Mouse (Mus musculus): Measurements from ENCODE around the gene Polr2a. TPM values are rescaled to one million over a fixed set of nuclear protein-coding genes. Genes with fewer than 3 reads are reported as not detected.
"Not testable (repeated sequence)": the region's sequence is repeated elsewhere in the genome, so short reads cannot be mapped to it uniquely, and the experiment has no call there.

The Polr2a gene
- polyA plus RNA-seq, 1 experiment = 16.5 TPM

GRCm38 (mm10) chr11:69751635-69752034, 6.8 kb downstream of the Polr2a start:
- Histone ChIP-seq H3K4me3 (ENCODE audit: insufficient read depth, low read depth, low read length) (no peak overlapping the region), H3K27ac (replicated peaks; ENCODE audit: low read depth, low read length) (no peak overlapping the region), H3K4me1 (ENCODE audit: control insufficient read depth, insufficient read depth, insufficient read length, low read length) (0 out of 2 replicates have a peak, but pooled peaks cover 3% of the 10 kb centered on the region)

DNA sequence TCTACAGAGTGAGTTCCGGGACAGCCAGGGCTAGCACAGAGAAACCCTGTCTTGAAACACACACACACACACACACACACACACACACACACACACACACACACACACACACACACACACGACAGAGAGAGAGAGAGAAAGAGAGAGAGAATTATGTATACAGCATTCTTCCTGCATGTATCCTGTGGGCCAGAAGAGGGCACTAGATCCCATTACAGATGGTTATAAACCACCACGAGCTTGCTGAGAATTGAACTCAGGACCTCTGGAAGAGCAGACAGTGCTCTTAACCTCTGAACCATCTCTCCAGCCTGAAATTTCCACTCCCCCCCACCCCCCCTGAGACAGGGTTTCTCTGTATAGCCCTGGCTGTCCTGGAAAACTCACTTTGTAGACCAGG, 27.0 kb downstream of the Polr2a start:
- not testable (repeated sequence) for H3K4me3 ChIP-seq (ENCODE audit: insufficient read depth, low read depth, low read length); H3K4me1 ChIP-seq (ENCODE audit: control insufficient read depth, insufficient read depth, insufficient read length, low read length); H3K27ac ChIP-seq (replicated peaks; ENCODE audit: low read depth, low read length)

DNA sequence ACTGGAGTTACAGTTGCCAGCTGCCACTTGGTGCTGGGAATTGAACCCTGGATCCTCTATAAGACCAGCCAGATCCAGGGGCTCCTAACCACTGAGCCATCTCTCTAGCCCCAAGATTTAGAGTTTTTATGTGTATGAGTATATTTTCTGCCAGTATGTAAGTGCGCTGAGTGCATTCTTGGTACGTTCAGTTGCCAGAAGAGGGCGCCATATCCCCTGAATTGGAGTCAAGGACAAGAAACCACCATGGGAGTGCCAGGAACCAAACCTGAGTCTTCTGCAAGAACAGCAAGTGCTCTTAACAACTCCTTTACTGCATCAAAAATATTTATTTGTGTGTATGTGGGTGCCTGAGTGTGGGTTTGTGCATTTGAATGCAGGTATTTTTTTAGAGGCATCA, 29.4 kb downstream of the Polr2a start:
- Histone ChIP-seq H3K27ac (replicated peaks; ENCODE audit: low read depth, low read length) (no peak overlapping the region), H3K4me1 (ENCODE audit: control insufficient read depth, insufficient read depth, insufficient read length, low read length) (no peaks in the 10 kb centered on the region; the same call in 1 of the 2 replicates), H3K4me3 (ENCODE audit: insufficient read depth, low read depth, low read length) (no peak overlapping the region)

DNA sequence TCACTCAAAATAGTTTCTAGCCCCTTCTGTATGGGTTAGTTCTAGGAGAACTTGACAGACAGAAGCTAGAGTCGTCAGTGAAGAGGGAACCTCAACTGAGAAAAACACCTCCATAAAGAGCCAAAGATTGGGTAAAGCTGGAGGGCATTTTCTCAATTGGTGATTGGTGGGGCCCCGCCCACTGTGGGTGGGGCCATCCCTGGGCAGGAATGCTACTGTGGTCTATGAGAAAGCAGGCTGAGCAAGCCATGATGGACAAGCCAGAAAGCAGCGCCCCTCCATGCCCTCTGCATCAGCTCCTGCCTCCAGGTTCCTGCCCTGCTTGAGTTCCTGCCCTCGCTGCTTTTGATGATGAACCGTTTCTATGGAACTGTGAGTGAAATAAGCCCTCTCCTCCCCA, 32.5 kb downstream of the Polr2a start:
- H3K27ac ChIP-seq (replicated peaks; ENCODE audit: low read depth, low read length) = no peak overlapping the region
- no peaks in the 10 kb centered on the region; the same call in 1 of the 2 replicates for H3K4me1 ChIP-seq (ENCODE audit: control insufficient read depth, insufficient read depth, insufficient read length, low read length)
- H3K4me3 ChIP-seq (ENCODE audit: insufficient read depth, low read depth, low read length) = no peak overlapping the region

- Histone ChIP-seq H3K4me3 (ENCODE audit: insufficient read depth, low read depth, low read length) (no peak overlapping the region), H3K27ac (replicated peaks; ENCODE audit: low read depth, low read length) (no peak overlapping the region), H3K4me1 (ENCODE audit: control insufficient read depth, insufficient read depth, insufficient read length, low read length) (no peaks in the 10 kb centered on the region)
Measured at GRCm38 (mm10) chr11:69723074-69723473, 35.4 kb downstream of the Polr2a start.

- no peaks in the 10 kb centered on the region for H3K4me1 ChIP-seq (ENCODE audit: control insufficient read depth, insufficient read depth, insufficient read length, low read length)
- no peak overlapping the region for H3K27ac ChIP-seq (replicated peaks; ENCODE audit: low read depth, low read length)
- H3K4me3 ChIP-seq (ENCODE audit: insufficient read depth, low read depth, low read length) = no peak overlapping the region
Measured at GRCm38 (mm10) chr11:69720852-69721251, 37.6 kb downstream of the Polr2a start.

DNA sequence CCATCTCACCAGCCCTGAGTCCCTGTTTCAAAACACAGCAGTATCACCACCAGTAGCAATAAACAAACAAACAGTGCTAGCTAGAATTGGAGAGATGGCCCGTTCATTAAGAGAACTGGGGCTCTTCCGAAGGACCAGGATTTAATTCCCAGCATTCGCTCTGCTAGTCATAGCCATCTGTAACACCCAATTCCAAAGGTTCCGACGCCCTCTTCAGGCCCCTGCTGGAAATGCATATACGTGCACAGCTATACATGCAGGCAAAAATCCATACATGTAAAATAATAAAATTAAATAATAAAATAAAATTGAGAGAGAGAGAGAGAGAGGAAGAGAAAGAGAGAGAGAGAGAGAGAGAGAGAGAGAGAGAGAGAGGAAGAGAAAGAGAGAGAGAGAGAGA, 39.0 kb downstream of the Polr2a start:
- no peak overlapping the region for H3K4me3 ChIP-seq (ENCODE audit: insufficient read depth, low read depth, low read length)
- H3K4me1 ChIP-seq (ENCODE audit: control insufficient read depth, insufficient read depth, insufficient read length, low read length) = no peaks in the 10 kb centered on the region
- H3K27ac ChIP-seq (replicated peaks; ENCODE audit: low read depth, low read length) = no peak overlapping the region

DNA sequence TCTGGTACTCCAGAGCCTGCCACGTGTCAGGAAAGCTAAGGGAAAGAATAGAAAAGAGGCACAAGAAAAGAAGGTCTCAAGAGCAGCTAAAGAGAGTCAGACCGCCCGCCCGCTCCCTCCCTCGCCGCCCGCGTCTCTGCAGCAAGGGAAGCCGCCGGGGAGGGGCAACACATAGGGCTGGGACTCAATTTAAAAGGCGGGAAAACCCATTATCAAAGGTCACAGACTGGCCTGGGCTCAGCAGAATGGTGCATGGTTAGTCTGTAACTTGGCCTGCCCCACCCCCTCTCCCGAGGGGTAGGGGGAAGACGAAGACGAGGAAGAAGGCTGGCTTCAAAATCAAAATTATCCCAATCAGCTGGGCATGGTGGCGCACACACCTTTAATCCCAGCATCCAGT, 39.8 kb downstream of the Polr2a start:
- no peak overlapping the region for H3K4me3 ChIP-seq (ENCODE audit: insufficient read depth, low read depth, low read length)
- no peak overlapping the region for H3K27ac ChIP-seq (replicated peaks; ENCODE audit: low read depth, low read length)
- no peaks in the 10 kb centered on the region for H3K4me1 ChIP-seq (ENCODE audit: control insufficient read depth, insufficient read depth, insufficient read length, low read length)

GRCm38 (mm10) chr11:69716953-69717352, 41.5 kb downstream of the Polr2a start:
- Histone ChIP-seq H3K4me1 (ENCODE audit: control insufficient read depth, insufficient read depth, insufficient read length, low read length) (no peaks in the 10 kb centered on the region), H3K4me3 (ENCODE audit: insufficient read depth, low read depth, low read length) (no peak overlapping the region), H3K27ac (replicated peaks; ENCODE audit: low read depth, low read length) (no peak overlapping the region)

- Histone ChIP-seq H3K4me1 (ENCODE audit: control insufficient read depth, insufficient read depth, insufficient read length, low read length) (no peaks in the 10 kb centered on the region), H3K4me3 (ENCODE audit: insufficient read depth, low read depth, low read length) (no peak overlapping the region), H3K27ac (replicated peaks; ENCODE audit: low read depth, low read length) (no peak overlapping the region)
Measured at GRCm38 (mm10) chr11:69715929-69716328, 42.5 kb downstream of the Polr2a start.

DNA sequence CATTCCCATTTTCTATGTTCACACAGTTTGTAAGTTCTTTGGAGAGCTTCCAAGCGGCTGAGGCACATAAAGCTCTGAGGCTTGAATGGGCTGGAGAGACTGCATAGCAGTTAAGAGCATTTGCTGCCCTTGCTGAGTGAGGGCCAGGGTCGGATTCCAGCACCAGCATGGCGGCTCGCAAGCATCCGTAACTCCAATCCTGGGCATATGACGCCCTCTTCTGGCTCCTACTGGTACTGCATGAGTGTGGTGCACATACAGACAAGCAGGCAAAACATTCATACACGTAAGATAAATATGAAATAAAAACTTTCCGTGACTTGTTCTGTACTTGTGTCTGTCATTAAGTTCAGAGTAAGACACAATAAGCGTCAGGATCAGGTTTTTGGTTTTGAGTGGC, 43.0 kb downstream of the Polr2a start:
- no peak overlapping the region for H3K27ac ChIP-seq (replicated peaks; ENCODE audit: low read depth, low read length)

GRCm38 (mm10) chr11:69714636-69715329, 43.7 kb downstream of the Polr2a start:
- Histone ChIP-seq H3K27ac (replicated peaks; ENCODE audit: low read depth, low read length) (no peak overlapping the region), H3K4me1 (ENCODE audit: control insufficient read depth, insufficient read depth, insufficient read length, low read length) (no peaks in the 10 kb centered on the region), H3K4me3 (ENCODE audit: insufficient read depth, low read depth, low read length) (no peak overlapping the region)

More for the DNA sequence above, 43.0 kb downstream of the Polr2a start:
- H3K4me3 ChIP-seq (ENCODE audit: insufficient read depth, low read depth, low read length) = no peak overlapping the region
- no peaks in the 10 kb centered on the region for H3K4me1 ChIP-seq (ENCODE audit: control insufficient read depth, insufficient read depth, insufficient read length, low read length)

- H3K4me3 ChIP-seq (ENCODE audit: insufficient read depth, low read depth, low read length) = no peak overlapping the region
- H3K4me1 ChIP-seq (ENCODE audit: control insufficient read depth, insufficient read depth, insufficient read length, low read length) = no peaks in the 10 kb centered on the region
- no peak overlapping the region for H3K27ac ChIP-seq (replicated peaks; ENCODE audit: low read depth, low read length)
Measured at GRCm38 (mm10) chr11:69712954-69713672, 45.3 kb downstream of the Polr2a start.

- H3K4me1 ChIP-seq (ENCODE audit: control insufficient read depth, insufficient read depth, insufficient read length, low read length) = no peaks in the 10 kb centered on the region
- no peak overlapping the region for H3K4me3 ChIP-seq (ENCODE audit: insufficient read depth, low read depth, low read length)
- H3K27ac ChIP-seq (replicated peaks; ENCODE audit: low read depth, low read length) = no peak overlapping the region
Measured at GRCm38 (mm10) chr11:69711082-69711481, 47.4 kb downstream of the Polr2a start.

DNA sequence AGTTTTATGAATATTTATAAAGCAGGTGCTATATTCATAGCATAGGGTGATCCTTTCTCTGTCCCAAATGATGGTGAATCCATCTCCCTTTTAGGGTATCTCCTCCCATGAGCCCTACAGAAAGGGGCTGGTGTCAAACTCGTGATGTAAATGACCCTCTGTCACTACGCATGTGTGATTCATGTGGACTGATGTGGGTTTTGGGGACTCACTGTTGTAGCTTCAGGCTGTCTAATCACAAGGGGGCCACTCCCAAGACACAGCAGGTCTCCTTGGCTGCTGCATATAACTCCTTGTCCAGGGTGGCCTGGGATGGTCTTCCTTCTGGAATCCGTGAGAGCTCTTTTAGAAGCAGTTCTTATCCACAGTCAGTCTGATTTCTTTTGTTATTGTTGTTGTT, 48.0 kb downstream of the Polr2a start:
- Histone ChIP-seq H3K27ac (replicated peaks; ENCODE audit: low read depth, low read length) (no peak overlapping the region), H3K4me3 (ENCODE audit: insufficient read depth, low read depth, low read length) (no peak overlapping the region), H3K4me1 (ENCODE audit: control insufficient read depth, insufficient read depth, insufficient read length, low read length) (no peaks in the 10 kb centered on the region)
